Mouse (Mus musculus) heart, postnatal 14 days (tissue): Measurements from ENCODE around the gene Sparcl1. TPM values are rescaled to one million over a fixed set of nuclear protein-coding genes. Genes with fewer than 3 reads are reported as not detected.

Source experiments
- DNase-seq, 2 experiments: peaks; one replicate each; pipeline ENCODE4 v3.0.0; 2021 to 2022
- intact Hi-C: fragments of 180-260 bp; cut with DNase I; formaldehyde crosslinking; loops from one replicate; pipeline ENCODE4 v1.15.1; 2025
- total RNA-seq, 2 experiments: library from RNA; stranded (reverse); gene quantifications; 2 replicates each; pipeline ENCODE4 v1.2.3; 2021

The Sparcl1 gene
- total RNA-seq, 2 experiments from 2014 or later = 335 to 337 TPM

GRCm38 (mm10) chr5:104115118-104115517 lies 1.6 kb upstream of the Sparcl1 start:
- intact Hi-C loops = no loop called here
- peak; percentile 85 to 88 for DNase-seq

GRCm38 (mm10) chr5:104112511-104112910 lies 1.0 kb downstream of the Sparcl1 start:
- DNase-seq = no peak

GRCm38 (mm10) chr5:104112016-104112415 lies 1.5 kb downstream of the Sparcl1 start:
- DNase-seq = peak in 1 of 2 experiments; percentile 35
- intact Hi-C loops = loop anchor here (2.0 kb wide), 1 partner anchor 19 kb away; no protein-coding TSS in a partner anchor

More at GRCm38 (mm10) chr5:104112511-104112910, 1.0 kb downstream of the Sparcl1 start:
- intact Hi-C loops = loop anchor here (2.0 kb wide), 1 partner anchor 18 kb away; no protein-coding TSS in a partner anchor

GRCm38 (mm10) chr5:104110171-104110920 lies 3.2 kb downstream of the Sparcl1 start:
- intact Hi-C loops = no loop called here
- no peak for DNase-seq

GRCm38 (mm10) chr5:104109516-104109915 lies 4.0 kb downstream of the Sparcl1 start:
- no peak for DNase-seq
- intact Hi-C loops = no loop called here

GRCm38 (mm10) chr5:104108879-104109369 lies 4.6 kb downstream of the Sparcl1 start:
- intact Hi-C loops = no loop called here
- no peak for DNase-seq

- DNase-seq = no peak
- intact Hi-C loops = no loop called here
These were observed 5.2 kb downstream of the Sparcl1 start for GRCm38 (mm10) chr5:104108127-104108875.

GRCm38 (mm10) chr5:104104111-104104510 lies 9.4 kb downstream of the Sparcl1 start:
- intact Hi-C loops = no loop called here
- no peak for DNase-seq

- DNase-seq = no peak
- intact Hi-C loops = no loop called here
These were observed 10.4 kb downstream of the Sparcl1 start for GRCm38 (mm10) chr5:104103171-104103570.

- DNase-seq = peak in 1 of 2 experiments; percentile 22
- intact Hi-C loops = no loop called here
These were observed 11.6 kb downstream of the Sparcl1 start for GRCm38 (mm10) chr5:104101678-104102531.

- intact Hi-C loops = loop anchor here (2.0 kb wide), 1 partner anchor 34 kb away; no protein-coding TSS in a partner anchor
These were observed 17.2 kb downstream of the Sparcl1 start for GRCm38 (mm10) chr5:104096078-104096938.

GRCm38 (mm10) chr5:104095416-104096077 lies 18.0 kb downstream of the Sparcl1 start:
- intact Hi-C loops = loop anchor here (2.0 kb wide), 1 partner anchor 35 kb away; no protein-coding TSS in a partner anchor
- peak in 1 of 2 experiments; percentile 12 for DNase-seq

More at GRCm38 (mm10) chr5:104096078-104096938, 17.2 kb downstream of the Sparcl1 start:
- DNase-seq = peak; percentile 44 to 57

- no peak for DNase-seq
- intact Hi-C loops = no loop called here
These were observed 23.8 kb downstream of the Sparcl1 start for GRCm38 (mm10) chr5:104089751-104090150.

- no peak for DNase-seq
- intact Hi-C loops = no loop called here
These were observed 28.2 kb downstream of the Sparcl1 start for GRCm38 (mm10) chr5:104085366-104085765.

- DNase-seq = no peak
- intact Hi-C loops = no loop called here
These were observed 32.8 kb downstream of the Sparcl1 start for GRCm38 (mm10) chr5:104080736-104081135.

- intact Hi-C loops = no loop called here
- DNase-seq = no peak
These were observed 36.0 kb downstream of the Sparcl1 start, which contains the start of gene Gm17660 for GRCm38 (mm10) chr5:104077508-104077907. Gm17660 (minus strand) TSS chr5:104077608.

- DNase-seq = no peak
- intact Hi-C loops = no loop called here
These were observed 37.2 kb downstream of the Sparcl1 start for GRCm38 (mm10) chr5:104076361-104076760.

GRCm38 (mm10) chr5:104074388-104074787 lies 39.1 kb downstream of the Sparcl1 start:
- peak; percentile 77 to 80 for DNase-seq
- intact Hi-C loops = loop anchor here (2.0 to 5.0 kb wide), 3 partner anchors 28 to 258 kb away; partner anchors contain the start of gene Nudt9
